Mouse (Mus musculus): ENCODE data around the gene Btbd16.
A peak's percentile ranks its signal among the peaks of the same experiment; 100 is the strongest.

- TF ChIP-seq CTCF (IDR thresholded peaks at IDR 0.05; ENCODE audit: low read depth), result peak; percentile 27; the same call in 1 of the 2 replicates
- no peak for TF ChIP-seq EP300 (IDR thresholded peaks at IDR 0.05; ENCODE audit: low read depth)
Measured at GRCm38 (mm10) chr7:130741099-130741498, 32.8 kb upstream of the Btbd16 start.

Data from liver, postnatal 0 days (tissue).